Mouse (Mus musculus) cerebellum, postnatal 4 days (tissue): ENCODE data around the gene Tmem120a.

Experiments
- DNase-seq, 2 experiments: peaks; one replicate each; pipeline ENCODE4 v3.0.0; 2022; ENCODE audit warnings: low spot score in 2 of 2, mixed read lengths in 1 of 2

Gene Tmem120a

GRCm38 (mm10) chr5:135710599-135711214 lies 33.5 kb downstream of the Tmem120a start:
- DNase-seq: no peak

GRCm38 (mm10) chr5:135709716-135710115 lies 34.5 kb downstream of the Tmem120a start:
- DNase-seq: no peak

DNA sequence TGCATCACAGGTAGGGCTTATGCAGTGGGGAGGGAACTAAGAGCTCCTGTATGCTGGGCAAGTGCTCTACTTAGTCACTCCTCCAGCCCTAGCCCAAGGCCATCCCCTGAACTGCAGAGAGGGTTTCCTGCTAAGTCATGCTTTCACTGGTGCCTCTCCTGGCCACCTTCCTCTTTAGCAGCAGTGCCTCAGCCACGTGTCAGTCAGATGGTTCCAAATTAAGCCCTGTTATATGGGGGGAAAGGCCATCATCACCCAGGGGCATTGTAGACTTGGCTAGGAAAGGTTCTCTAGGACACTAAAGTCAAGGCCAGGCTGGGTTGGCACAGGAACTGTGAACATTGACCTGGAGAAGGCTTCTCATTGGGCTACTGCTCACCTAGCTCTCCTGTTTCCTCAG lies 36.4 kb downstream of the Tmem120a start:
- DNase-seq: no peak

DNA sequence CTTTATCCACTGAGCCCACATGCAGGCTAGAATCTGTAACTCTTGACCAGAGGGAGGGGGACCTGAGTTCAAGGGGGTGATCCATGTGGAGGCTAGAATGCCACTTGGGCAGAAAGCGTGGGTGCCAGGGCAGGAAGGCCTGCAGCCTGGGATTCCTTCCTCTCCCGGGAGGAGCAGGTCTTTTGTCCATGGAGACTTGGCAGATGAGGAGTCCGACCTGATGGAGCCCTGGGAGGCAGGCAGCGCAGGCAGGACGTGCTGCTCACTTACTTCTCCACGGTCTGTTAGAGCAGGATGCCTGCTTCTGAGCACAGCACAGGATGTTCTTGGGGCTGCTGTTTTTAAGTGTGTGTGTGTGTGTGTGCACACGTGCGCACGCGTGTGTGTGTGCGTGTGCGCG lies 37.2 kb downstream of the Tmem120a start:
- DNase-seq: no peak

DNA sequence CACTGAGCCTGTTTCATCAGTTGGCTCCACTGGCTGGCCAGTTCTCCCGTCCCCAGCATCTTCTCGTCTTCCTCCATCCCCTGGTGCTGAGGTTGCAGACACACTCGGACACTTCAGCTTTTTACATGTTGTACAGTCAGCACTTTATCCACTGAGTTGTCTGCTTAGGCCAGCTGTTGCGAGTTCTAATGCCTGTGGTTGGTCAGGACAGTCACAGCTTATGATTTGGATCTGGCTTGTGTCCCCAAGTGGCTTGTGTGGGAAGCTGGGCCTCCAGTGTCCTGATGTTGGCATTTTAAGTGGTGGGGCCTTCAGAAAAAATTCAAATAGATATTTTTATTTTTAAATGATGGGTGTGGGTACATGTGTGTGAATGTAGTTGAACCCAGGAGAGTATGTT lies 38.9 kb downstream of the Tmem120a start:
- no peak for DNase-seq

GRCm38 (mm10) chr5:135703431-135703830 lies 40.8 kb downstream of the Tmem120a start:
- no peak for DNase-seq

DNA sequence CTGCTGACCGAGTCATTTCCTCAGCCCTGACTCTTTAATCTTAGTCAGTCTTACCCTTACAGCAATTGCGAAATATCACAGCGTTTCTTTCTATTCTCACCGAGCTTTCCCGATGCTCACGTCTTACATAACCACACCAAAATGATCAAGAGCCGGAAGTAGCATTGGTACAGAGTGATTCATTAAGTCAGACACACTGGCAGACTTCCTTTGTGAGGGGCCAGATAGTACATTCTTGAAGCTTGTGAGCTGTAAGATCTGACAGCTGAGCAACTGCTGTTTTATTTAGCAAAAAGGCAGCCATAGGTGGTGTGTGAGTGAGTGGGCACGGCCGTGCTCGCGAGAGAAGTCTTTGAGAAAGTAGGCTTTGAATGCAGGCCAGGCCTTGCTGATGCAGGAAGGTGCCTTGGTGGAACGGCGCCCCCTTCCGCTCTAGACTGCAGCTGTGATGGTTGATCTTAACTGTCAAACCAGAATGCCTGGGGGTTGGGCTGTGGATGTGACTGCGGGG lies 41.5 kb downstream of the Tmem120a start:
- no peak for DNase-seq

GRCm38 (mm10) chr5:135702190-135702589 lies 42.1 kb downstream of the Tmem120a start:
- no peak for DNase-seq

DNA sequence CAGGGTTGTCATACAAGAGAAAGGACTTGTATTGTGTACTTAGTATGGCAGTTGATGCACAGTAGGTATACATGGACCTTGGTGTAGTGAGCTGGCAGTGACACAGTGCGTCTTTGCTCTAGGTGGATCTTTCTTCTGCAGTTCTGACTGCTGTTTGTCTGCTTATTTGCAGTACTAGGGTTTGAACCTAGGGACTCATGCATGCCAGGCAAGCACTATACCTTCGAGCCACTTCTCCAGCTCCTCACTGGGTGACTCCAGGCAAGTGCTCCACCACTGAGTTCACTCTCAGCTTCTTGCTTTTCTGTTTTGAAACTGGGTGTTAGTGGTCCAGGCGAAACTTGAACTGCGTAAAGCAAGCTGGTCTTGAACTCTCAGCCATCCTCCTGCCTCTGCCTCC lies 42.6 kb downstream of the Tmem120a start:
- DNase-seq: no peak

DNA sequence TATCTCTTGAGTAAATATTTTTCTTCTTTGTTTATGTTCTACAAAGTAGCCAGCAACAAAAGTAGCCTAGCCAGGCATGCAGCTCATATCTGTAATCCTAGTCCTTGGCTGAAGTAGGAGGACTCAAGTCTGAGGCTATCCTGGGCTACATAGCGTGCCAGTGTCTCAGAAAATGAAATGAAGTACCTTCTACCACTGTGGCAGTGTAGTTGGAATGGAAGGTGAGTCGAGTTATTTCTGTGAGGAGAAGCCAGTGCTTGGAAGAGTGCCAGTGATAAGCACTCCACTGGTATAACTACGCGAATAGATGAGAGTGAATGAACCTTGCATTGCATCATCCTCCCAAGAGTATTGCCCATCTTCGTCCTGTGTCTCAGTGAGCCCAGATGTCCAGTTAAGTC lies 46.5 kb downstream of the Tmem120a start:
- DNase-seq: no peak

- no peak for DNase-seq
Measured at GRCm38 (mm10) chr5:135695277-135695721, 48.9 kb downstream of the Tmem120a start.

DNA sequence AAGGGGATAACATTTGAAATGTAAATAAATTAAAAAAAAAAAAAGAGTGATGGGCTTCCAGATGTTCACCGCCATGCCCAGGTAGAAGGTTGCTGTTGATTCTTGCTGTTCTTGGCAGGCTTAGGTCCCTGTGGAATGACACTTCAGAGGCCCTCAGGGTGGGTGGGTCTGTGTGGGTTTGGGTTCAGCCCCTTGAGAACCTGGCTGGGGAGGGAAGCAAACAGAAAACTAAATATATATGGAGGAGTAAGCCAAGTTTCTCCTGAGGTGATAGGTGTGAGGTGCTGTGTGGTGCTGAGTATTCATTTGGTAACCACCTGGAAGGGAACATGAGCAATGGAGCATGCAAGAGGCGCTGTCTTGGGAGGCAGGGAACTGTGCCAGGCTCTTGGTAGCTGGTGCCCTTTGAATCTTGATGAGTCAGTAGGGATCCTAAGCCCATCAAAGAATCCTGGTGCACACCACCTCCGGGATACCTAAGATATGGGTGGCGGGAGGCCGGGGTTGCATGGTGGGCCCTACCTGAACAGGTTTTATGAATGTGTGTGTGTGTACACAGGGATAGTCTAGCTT lies 50.9 kb downstream of the Tmem120a start:
- DNase-seq: no peak

DNA sequence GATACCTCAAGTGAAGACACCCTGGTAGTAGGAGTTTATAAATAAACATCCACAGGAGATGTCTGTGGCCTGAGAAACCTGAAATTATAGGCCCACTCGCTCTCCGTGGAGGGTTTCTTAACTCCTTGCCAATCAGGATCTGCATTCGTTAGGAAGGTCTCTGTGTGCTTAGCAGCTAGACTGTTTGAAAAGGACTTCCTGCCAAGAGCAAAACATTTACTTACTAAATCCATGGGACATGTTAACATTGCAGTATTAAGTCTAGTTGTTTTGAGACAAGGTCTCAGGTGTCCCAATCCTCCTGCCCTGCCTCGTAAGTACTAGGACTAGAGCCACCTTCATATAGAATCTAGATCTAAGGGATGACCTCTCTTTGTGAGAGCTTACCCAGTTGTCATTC lies 53.0 kb downstream of the Tmem120a start:
- DNase-seq: no peak

DNA sequence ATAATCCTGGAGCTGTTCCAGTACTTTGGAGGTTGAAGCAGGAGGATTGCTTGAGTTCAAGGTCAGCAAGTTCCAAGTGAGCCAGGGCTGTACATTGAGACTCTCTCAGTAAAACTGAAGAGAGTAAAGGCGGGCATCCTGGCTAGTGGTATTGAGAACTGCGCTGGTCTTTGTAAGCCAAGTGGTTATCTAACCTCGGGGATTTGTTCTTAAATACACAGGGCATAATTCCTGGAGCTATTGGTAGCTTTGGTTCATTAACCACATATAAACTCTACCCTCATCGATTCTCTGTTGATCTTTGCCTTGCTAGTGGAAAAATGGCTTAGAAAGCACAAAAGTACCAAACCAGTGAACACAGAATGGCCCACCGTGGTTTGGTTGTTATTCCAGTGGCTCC lies 53.8 kb downstream of the Tmem120a start:
- DNase-seq: no peak
